Mouse (Mus musculus): ENCODE data around the gene Dhx33. TPM values are rescaled to one million over a fixed set of nuclear protein-coding genes. Genes with fewer than 3 reads are reported as not detected.
A peak's percentile ranks its signal among the peaks of the same experiment; 100 is the strongest.

The Dhx33 gene
- total and polyA plus RNA-seq, 2 experiments from 2014 or later = 9.7 to 26.7 TPM

GRCm38 (mm10) chr11:71029403-71030118 lies 25.3 kb upstream of the Dhx33 start:
- no peaks in the 10 kb centered on the region for H3K27me3 ChIP-seq (ENCODE audit: insufficient read depth, low read length)
- H3K4me3 ChIP-seq (ENCODE audit: low read depth, low read length) = no peak overlapping the region
- 73% methylated on average over 3 of the region's 3 CpGs for WGBS
- H3K4me2 ChIP-seq (ENCODE audit: low read depth) = no peak overlapping the region
- H3K4me1 ChIP-seq (ENCODE audit: insufficient read depth) = peaks cover 6% of the 10 kb centered on the region
- ATAC-seq = no peak
- H3K9me3 ChIP-seq (ENCODE audit: low read length) = no peaks in the 10 kb centered on the region
- DNase-seq = no peak
- peak; percentile 41 for TF ChIP-seq CTCF (IDR thresholded peaks at IDR 0.05; ENCODE audit: low read depth)
- no peak overlapping the region for H3K27ac ChIP-seq (ENCODE audit: low read depth, low read length)
- no peak overlapping the region for H3K9ac ChIP-seq
- peaks cover 32% of the 10 kb centered on the region for H3K36me3 ChIP-seq (ENCODE audit: insufficient read depth)

- Histone ChIP-seq H3K36me3 (ENCODE audit: insufficient read depth) (peaks cover 32% of the 10 kb centered on the region), H3K9me3 (ENCODE audit: low read length) (no peaks in the 10 kb centered on the region), H3K4me3 (ENCODE audit: low read depth, low read length) (no peak overlapping the region), H3K4me1 (ENCODE audit: insufficient read depth) (peaks cover 6% of the 10 kb centered on the region), H3K27ac (ENCODE audit: low read depth, low read length) (no peak overlapping the region), H3K4me2 (ENCODE audit: low read depth) (no peak overlapping the region), H3K27me3 (ENCODE audit: insufficient read depth, low read length) (no peaks in the 10 kb centered on the region), H3K9ac (no peak overlapping the region)
- no peak for DNase-seq
- WGBS = 66% methylated on average over 3 of the region's 3 CpGs
- no peak for TF ChIP-seq CTCF (IDR thresholded peaks at IDR 0.05; ENCODE audit: low read depth)
- no peak for ATAC-seq
Observed at GRCm38 (mm10) chr11:71028280-71028679, 24.0 kb upstream of the Dhx33 start.

DNA sequence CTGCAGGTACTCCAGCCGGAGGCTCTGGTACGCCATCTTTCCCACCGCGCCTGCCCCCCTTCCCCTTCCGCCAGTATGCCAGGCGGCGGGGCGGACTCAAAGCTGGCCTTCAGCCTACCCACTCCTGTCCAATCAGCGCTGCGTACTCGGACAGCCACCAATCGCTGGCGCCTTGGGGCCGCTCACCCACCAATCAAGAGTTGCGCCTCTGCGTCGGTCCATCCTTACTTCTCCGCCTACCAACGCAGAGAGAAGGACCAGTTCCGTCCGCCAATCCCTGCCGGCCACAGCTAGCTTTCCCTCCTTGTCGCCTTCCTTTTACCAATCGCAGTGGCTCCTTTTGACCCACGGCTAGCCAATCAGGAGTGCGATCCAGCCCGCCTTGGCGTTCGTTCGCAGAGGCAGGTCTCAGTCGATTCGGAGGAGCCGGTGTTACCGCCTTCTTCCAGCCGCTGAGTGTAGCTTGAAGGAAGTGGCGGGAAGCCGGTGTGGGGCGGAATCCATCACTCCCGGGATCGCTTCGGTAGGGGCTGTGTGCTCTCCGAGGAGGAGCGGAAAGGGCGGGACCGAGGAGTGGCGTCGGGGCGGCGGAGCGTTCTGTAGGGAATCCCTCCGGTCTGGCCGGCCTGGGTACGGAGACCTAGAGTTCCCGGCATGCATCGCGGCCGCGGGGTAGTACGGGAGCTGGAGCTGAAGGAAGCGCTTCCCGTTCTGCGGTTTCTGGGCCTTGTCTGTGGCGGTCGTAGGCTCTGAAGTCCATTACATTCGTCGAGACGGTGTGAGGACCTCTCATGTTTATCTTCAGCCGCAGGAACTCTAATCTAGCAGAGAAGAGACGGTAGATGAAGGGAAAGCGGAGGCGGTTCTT lies 15.2 kb upstream of the Dhx33 start, which contains the start of the genes Mis12 and Derl2:
Mis12 (plus strand) TSS at position 411 of the 868 bp plus-strand sequence.
Derl2 (minus strand) TSS at position 641 of the 868 bp plus-strand sequence.
- Histone ChIP-seq H3K4me2 (ENCODE audit: low read depth) (peak within 1 kb of the TSS; percentile 65), H3K27ac (ENCODE audit: low read depth, low read length) (peak within 1 kb of the TSS; percentile 92), H3K36me3 (ENCODE audit: insufficient read depth) (no peaks in the 10 kb centered on the region), H3K9ac (peak within 1 kb of the TSS; percentile 84), H3K4me1 (ENCODE audit: insufficient read depth) (peaks cover 22% of the 10 kb centered on the region), H3K9me3 (ENCODE audit: low read length) (no peaks in the 10 kb centered on the region), H3K4me3 (ENCODE audit: low read depth, low read length) (peak within 1 kb of the TSS; percentile 98), H3K27me3 (ENCODE audit: insufficient read depth, low read length) (no peaks in the 10 kb centered on the region)
- 1% methylated on average over 69 of the region's 71 CpGs for WGBS
- peak; percentile 3; the same call in 1 of the 2 replicates for TF ChIP-seq CTCF (IDR thresholded peaks at IDR 0.05; ENCODE audit: low read depth)
- ATAC-seq (peak; percentile 99), DNase-seq (peak; percentile 100)

DNA sequence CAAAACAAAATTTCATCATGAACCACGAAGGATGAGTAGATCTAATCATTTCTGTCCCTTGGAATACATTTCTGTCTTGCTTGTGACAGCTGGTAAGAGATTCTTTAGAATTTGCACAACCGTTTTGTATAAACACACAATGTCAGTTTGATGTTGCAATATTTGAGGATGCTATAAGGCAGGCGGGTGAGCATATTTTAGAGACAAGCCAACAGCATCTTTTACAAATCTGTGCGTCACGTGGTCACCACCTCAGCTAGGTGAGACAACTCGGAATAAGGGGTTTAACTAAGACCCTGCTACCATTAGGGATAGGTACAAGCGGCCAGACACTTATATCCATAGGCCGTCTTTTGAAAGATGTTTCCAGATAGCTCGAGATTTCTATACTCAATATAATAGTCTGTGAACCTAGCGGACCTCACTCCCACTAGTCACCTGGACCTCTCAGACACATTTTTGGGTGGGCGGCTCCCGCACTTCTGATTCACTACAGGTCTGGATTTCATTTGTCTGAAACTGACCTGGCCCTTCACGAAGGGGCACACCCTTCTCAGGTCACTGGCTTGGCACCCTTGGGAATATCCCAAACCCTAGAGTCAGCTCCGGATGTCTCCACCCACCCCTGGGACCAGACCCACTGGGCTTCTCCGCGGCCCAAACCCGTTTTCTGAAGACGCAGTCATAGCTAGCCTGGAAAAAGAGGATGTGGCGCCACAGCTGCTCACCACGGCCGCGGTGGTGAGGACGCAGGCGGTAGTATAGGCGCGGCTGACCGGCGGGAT lies 14.4 kb upstream of the Dhx33 start:
- Histone ChIP-seq H3K36me3 (ENCODE audit: insufficient read depth) (peaks cover 4% of the 10 kb centered on the region; the same call in 1 of the 2 replicates), H3K27ac (ENCODE audit: low read depth, low read length) (peak overlapping the region; percentile 91), H3K4me1 (ENCODE audit: insufficient read depth) (peaks cover 22% of the 10 kb centered on the region), H3K27me3 (ENCODE audit: insufficient read depth, low read length) (no peaks in the 10 kb centered on the region), H3K9ac (peak overlapping the region; percentile 84), H3K9me3 (ENCODE audit: low read length) (no peaks in the 10 kb centered on the region), H3K4me2 (ENCODE audit: low read depth) (peak overlapping the region; percentile 65), H3K4me3 (ENCODE audit: low read depth, low read length) (peak overlapping the region; percentile 98)
- no peak for TF ChIP-seq CTCF (IDR thresholded peaks at IDR 0.05; ENCODE audit: low read depth)
- DNase-seq (no peak), ATAC-seq (peak; percentile 4)
- 6% methylated on average over 28 of the region's 28 CpGs for WGBS

- 85% methylated on average over 1 of the region's 1 CpGs for WGBS
- no peak for ATAC-seq
- no peak overlapping the region for H3K4me3 ChIP-seq (ENCODE audit: low read depth, low read length)
- no peak for DNase-seq
- no peak overlapping the region for H3K9ac ChIP-seq
- no peak for TF ChIP-seq CTCF (IDR thresholded peaks at IDR 0.05; ENCODE audit: low read depth)
- H3K4me1 ChIP-seq (ENCODE audit: insufficient read depth) = peaks cover 22% of the 10 kb centered on the region
- no peaks in the 10 kb centered on the region for H3K27me3 ChIP-seq (ENCODE audit: insufficient read depth, low read length)
- no peaks in the 10 kb centered on the region for H3K9me3 ChIP-seq (ENCODE audit: low read length)
- H3K4me2 ChIP-seq (ENCODE audit: low read depth) = no peak overlapping the region
- peaks cover 11% of the 10 kb centered on the region for H3K36me3 ChIP-seq (ENCODE audit: insufficient read depth)
- no peak overlapping the region for H3K27ac ChIP-seq (ENCODE audit: low read depth, low read length)
Observed at GRCm38 (mm10) chr11:71017051-71017450, 12.8 kb upstream of the Dhx33 start.

DNA sequence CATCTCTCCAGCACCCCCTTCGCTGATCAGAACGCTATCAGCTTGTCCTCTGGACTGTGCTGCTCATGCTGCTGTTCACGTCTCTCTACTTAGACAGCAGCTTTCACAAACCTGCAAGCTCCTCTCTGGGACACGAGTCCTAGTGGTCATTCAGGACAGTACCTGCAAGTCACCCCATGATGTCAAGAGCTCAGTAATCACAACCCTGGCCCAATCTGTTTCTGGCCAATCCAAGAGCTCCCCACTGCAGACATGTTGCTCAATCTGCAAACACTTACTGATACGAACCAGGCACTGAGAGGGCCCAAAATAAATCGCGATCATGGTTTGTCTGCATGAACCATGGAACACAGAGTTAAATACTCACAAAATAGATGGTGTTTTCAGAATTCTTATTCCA lies 8.5 kb upstream of the Dhx33 start:
- DNase-seq = no peak
- no peak overlapping the region for H3K4me2 ChIP-seq (ENCODE audit: low read depth)
- H3K9me3 ChIP-seq (ENCODE audit: low read length) = no peaks in the 10 kb centered on the region
- H3K9ac ChIP-seq = no peak overlapping the region
- peaks cover 39% of the 10 kb centered on the region for H3K36me3 ChIP-seq (ENCODE audit: insufficient read depth)
- WGBS = 91% methylated on average over 7 of the region's 7 CpGs
- H3K27me3 ChIP-seq (ENCODE audit: insufficient read depth, low read length) = no peaks in the 10 kb centered on the region
- TF ChIP-seq CTCF (IDR thresholded peaks at IDR 0.05; ENCODE audit: low read depth) = no peak
- H3K27ac ChIP-seq (ENCODE audit: low read depth, low read length) = no peak overlapping the region
- peaks cover 8% of the 10 kb centered on the region for H3K4me1 ChIP-seq (ENCODE audit: insufficient read depth)
- no peak overlapping the region for H3K4me3 ChIP-seq (ENCODE audit: low read depth, low read length)
- no peak for ATAC-seq
